Mouse (Mus musculus) layer of hippocampus, postnatal 25 days (tissue): ENCODE data around the gene H2-D1. TPM values are rescaled to one million over a fixed set of nuclear protein-coding genes. Genes with fewer than 3 reads are reported as not detected.
"Not testable (repeated sequence)": the region's sequence is repeated elsewhere in the genome, so short reads cannot be mapped to it uniquely, and the experiment has no call there.

Experiments used
- DNase-seq, 2 experiments: peaks; one replicate each; pipeline ENCODE4 v3.0.0; 2022; ENCODE audit warnings: mixed read lengths in 2 of 2, low spot score in 1 of 2; ENCODE audit errors: extremely low spot score in 1 of 2
- total RNA-seq, 2 experiments: library from RNA; stranded (reverse); gene quantifications; 2 replicates each; pipeline ENCODE4 v1.2.3; 2021

Gene H2-D1
- 10 to 100 TPM; 14.6 to 15.9 TPM for total RNA-seq

DNA sequence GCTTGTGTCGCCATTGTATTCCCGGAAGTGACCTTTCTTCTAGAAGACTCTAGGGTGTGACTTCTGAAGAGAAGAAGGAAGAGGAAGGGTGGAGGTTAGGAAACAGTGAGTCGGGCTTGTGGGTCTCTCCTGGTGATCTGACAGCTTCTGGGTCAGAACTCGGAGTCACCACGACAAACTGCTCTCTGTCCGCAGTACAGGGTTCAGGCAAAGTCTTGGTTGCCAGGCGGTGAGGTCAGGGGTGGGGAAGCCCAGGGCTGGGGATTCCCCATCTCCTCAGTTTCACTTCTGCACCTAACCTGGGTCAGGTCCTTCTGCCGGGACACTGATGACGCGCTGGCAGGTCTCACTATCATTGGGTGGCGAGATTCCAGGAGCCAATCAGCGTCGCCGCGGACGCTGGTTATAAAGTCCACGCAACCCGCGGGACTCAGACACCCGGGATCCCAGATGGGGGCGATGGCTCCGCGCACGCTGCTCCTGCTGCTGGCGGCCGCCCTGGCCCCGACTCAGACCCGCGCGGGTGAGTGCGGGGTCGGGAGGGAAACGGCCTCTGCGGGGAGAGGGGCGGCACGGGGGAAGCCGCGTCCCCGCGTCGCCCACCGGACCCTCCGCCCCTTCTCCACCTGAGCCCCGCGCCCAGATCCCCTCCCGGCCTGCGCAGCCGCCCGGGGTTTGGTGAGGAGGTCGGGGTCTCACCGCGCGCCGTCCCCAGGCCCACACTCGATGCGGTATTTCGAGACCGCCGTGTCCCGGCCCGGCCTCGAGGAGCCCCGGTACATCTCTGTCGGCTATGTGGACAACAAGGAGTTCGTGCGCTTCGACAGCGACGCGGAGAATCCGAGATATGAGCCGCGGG, at the start of gene H2-D1:
Gene H2-D1 (plus strand): TSS at position 67 of the 859 bp plus-strand sequence.
- DNase-seq: peak; percentile 93 to 100

DNA sequence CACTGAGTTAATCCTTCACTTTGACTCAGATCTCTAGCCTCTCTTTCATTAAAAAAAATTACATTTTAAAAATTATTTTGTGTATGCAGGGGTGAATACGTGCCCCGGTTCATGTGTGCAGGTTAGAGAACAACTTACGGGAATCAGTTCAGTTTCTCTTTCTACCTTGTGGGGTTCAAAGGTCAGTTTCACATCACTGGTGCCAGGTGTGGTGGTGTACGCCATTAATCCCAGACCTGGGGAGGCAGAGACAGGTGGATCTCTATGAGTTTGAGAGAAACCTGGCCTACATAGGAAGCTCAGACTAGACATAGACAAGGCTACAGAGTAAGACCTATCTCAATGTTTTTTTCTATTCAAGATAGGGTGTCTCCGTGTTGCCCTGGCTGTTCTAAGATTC, 49.5 kb upstream of the H2-D1 start:
- no peak for DNase-seq

DNA sequence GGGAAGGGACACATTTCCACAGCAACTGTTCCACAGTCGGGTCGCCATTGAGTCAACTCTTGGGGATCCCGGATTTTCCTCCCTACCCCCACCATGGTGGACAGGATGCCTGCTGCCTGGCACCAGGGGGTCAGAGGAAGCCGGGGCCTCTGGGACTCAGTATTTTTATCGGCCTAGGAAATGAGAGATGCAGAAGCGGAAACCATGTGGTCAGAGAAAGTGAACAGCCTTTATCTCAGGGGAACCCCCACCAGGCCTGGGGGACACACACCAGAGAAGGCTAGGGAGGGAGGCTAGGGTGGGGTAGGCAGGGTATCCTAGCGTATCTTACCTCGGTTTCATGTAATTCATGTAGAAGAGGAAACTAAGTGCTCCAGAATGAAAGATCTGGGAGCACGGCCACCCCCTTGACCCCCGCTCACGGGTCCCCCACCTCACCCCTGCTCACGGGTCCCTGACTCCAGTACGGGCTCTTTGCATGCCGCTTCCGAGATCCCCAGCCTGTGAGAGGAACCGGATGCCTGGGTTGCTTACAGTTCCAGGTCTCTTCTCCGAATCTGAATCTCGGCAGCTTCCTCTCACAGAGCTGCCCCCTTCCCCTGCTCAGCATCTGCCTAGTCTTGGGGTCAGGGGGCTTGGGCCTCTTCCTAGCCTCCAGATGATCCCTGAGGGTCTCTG, 43.9 kb upstream of the H2-D1 start:
- no peak for DNase-seq

DNA sequence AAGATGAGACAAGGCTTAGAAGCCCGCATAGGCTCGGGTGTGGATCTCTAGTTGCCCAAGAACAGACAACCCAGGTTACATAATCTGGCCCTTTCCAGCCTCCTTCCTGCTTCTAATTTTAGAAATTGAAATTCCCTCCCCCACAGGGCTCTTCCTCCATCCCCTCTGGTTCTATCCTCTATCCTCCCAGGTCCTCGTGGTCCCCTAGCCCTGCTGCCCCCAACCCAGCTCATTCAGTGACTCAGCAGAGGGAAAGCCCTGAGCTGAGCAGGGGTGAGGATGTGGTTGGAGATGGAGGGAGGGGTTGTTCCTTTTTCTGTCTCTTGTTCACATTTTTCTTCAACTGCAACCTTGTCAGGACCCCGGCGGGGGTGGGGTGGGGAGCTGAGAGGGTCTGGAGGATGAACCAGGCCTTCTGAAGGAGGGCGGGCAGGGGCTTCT, 42.9 kb upstream of the H2-D1 start:
- DNase-seq: no peak

DNA sequence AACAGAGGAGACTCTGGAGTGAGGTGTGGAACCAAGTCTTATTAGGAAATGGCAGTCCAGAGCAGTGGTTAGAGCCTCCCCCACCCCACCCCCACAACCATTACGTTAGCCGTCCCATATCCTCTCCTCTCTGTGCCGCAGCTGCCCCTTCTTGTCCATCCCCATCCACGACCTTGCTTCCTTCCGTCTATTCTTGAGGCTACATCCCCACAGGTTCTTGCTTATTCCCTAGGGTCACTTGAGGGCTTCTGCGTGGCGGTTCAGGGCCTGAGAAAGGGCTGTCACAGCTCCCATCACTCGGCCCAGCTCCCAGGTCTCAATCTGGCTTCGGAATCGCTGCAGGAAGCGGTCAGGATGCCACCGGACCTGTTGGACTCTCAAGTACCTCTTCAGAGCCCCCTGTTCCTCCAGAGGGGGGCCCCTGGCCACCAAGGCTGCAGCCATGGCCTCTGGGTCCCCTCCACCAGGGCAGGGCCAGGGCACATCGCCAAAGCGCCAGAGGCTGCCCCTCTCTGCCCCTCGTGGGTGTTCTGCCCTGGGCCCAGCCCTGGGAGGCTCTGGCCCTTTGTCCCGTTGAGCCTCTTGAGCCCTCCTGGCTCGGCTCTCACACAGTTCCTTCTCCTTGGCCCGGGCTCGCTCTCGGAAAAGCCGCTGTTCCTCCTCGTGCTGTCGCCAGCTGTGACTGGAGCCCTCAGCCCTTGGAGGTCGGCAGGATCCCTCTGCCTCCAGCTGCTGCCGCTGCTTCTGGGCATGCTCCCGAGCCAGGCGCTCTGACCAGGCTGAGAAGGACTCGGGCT, 42.2 kb upstream of the H2-D1 start, which contains the start of gene Gm16181:
Gene Gm16181 (plus strand): TSS at position 679 of the 797 bp plus-strand sequence.
- no peak for DNase-seq

DNA sequence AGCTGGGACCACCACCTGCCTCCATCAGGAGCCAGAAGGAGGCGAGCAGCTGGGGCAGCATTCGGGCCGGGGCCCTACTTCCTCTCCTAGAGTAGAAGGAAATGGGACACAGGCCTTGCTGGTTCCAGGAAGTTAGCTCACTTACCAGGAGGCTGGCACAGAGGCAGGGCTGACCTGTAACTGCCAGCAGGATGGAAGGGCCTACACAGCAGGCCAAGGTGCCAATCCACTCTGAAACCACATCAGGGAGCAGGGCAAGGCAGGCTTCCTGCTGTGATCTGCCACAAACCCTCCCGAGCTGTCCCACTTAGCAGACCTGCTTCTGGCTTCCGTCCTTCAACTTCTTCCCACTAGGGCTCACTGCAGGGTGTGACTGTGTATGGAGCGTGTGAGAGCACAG, 40.2 kb upstream of the H2-D1 start:
- DNase-seq: no peak

DNA sequence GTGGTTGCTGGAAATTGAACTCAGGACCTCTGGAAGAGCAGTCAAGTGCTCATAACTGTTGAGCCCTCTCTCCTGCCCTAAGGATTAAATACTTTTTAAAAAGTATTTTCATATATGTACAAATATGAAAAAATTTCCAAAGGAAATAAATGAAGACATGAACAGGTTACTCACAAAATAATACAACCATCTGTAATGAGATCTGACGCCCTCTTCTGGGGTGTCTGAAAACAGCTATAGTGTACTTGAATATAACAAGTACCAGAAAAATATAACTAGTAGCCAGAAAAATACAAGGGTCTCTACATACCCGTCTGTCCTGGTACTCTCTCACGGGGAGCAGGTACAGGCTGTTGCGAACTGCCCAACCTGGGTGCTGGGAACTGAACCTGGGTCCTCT, 37.9 kb upstream of the H2-D1 start:
- no peak for DNase-seq

DNA sequence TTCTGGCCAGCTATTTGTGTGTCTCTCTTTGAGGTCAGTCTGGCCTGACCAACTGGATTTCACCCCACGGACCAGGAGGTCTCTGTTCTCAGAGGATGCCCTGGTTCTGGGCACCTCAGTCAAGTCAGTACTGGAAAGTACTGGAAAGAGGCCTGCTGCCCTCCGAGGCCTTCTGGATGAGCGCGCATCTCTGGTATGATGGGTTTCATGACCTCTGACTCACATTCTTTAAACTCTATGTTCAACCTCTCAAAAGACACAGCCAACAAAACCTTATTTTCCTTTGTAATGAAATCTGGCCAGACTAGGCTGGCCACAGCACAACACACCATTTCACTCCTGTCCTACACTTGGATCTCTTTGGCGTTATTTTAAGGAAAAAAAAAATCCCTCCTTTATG, 37.1 kb upstream of the H2-D1 start:
- DNase-seq: no peak

DNA sequence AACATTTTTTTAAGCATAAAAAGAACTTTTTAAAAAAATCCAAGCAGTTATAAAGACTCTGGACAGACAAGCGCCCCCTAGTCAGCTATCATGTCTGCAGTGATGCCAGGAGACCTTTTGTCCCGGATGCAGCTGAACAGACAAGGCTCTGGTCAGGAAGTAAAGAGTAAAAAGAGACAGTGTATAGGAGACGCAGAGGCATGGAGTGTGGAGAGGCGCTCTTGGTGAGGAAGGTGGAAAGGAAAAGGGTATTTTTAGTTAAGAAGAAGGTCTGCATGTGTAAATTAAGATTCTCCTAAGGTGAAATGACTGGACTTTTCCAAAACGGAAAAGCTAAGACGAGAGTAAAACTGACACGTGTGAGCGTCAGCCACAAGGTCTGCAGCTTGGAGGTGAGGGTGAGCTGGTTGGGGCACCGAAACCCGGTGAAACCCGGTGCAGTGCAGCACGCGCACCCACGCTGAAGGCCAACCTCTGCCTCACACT, 35.9 kb upstream of the H2-D1 start:
- no peak for DNase-seq

DNA sequence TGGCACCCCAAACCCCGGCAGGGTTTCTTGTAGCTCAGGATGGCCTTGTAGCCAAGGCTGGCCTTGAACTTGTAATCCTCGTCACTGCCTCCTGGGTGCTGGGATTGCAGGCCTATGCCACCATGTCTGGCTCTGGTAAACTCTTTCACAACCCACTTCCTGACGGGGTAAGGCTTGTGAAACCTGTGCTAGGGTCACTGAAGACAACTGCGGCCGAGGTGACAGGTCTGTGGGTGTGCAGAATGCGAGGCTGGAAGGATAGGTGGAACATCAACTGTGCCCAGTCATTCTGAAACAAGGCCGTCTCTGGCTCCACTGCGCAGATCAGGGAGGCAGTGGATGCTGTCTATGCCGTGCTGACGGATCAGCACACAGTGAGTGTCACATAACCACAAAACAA, 31.5 kb upstream of the H2-D1 start:
- no peak for DNase-seq

DNA sequence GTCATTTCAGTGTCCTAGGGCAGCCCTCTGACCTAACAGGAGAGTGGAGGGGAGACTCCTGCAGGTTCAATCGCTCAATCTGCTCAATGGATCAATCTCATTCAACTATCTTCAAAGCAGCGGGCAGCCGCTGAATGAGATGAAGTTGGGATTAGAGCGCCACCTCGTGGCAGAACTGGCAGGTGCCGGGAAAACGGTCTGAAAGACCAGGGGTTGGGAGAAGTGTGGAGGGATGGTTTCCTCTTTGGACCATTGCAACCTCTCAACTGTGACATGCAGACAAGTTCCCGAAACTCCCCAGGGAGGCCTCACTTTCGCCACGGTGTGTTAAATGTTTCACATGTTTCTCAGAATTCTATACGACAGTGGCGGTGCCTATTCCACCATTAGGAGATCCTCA, 30.5 kb upstream of the H2-D1 start:
- DNase-seq: peak; percentile 84 to 97

DNA sequence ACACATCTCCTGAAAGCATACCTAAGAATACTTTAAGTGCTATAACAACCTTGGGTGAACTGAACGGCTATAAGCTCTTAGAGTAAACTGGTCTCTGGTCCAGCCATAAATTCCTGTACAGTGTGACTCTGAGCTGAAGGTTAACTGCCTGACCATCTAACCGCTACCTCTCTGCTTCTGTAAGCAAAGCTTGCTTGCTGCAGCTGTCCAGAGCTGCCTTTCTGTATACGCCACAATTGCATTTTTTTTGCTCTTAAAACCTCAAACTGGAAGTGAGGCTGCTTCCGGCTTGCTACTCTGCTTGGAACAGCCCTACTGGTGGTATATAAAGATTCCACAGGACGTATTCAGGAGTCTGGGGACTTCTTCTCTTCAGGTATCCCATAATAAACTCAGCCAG, 29.9 kb upstream of the H2-D1 start:
- DNase-seq: no peak

DNA sequence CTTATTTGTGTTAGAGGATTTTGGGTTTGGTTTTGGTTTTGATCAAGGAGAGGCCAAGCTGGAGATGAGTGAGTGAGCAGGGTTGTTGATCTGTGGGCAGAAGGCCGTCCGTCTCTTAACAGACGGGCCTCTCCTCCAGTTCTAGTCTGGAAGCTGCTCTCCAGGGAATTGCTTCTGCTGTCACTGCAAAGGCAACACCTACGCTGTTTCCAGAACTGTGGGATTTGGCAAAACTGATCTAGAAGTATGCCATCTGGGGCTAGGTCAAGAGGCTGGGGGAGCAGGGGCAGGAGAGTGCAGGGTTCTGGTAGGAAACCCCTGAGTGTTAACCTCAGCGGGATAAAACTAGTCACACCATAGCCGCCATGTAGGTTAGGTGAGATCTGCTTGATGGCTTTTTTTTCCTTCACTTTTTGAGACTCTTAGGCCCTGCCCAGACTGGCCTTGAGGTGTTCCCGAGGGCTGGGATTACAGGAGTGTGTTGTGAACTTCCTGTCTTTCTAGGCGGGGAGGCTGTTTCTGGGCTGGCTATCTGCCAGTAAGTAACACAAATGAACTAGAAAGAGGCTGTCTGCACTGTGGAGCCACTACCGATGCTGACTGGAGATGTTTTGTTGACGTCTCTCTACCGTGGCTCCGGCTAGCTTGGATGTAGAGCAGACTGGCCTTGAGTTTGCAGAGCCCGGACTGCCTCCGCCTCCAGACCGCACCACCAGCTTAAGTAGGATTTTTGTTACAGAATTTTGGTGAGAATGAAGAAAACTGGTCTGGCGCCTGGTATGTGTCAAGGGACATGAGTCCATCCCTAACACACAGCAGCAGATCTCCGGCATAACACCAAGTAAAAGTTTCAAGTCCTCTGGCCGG, 29.2 kb upstream of the H2-D1 start, which contains the start of gene Atp6v1g2:
Gene Atp6v1g2 (plus strand): TSS at position 547 of the 867 bp plus-strand sequence.
- DNase-seq: no peak

DNA sequence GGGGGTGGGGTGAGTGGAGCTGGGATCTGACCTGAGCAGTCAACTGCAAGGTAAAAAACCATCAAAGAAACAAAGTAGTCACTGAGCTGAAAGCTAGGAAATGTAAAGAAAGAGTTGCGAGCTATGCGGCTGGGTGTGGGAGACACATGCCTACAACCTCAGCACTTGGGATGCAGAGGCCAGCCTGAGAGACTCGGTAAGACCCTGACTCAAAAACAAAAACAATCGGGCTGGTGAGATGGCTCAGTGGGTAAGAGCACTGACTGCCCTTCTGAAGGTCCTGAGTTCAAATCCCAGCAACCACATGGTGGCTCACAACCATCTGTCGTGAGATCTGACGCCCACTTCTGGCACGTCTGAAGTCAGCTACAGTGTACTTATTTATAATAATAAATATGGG, 28.4 kb upstream of the H2-D1 start:
- not testable (repeated sequence) for DNase-seq

DNA sequence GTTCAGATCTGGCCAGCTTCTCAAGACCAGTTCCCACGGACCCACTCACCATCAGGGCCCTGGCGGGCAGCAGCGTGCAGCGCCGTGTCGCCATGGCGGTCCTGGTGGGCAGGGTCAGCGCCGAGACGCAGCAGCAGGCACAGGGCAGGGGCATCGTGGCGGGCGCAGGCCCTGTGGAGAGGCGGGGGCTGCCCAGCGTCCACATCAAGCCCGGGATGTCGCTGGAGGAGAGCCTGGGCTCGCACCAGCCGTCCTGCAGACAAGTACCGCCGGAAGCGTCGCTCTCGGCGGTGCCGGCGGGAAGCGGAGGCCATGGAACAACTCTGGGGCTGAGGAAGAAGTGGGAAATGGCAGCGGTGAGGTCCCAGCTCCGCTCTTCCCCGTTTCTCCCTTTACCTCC, 27.6 kb upstream of the H2-D1 start:
- no peak for DNase-seq

DNA sequence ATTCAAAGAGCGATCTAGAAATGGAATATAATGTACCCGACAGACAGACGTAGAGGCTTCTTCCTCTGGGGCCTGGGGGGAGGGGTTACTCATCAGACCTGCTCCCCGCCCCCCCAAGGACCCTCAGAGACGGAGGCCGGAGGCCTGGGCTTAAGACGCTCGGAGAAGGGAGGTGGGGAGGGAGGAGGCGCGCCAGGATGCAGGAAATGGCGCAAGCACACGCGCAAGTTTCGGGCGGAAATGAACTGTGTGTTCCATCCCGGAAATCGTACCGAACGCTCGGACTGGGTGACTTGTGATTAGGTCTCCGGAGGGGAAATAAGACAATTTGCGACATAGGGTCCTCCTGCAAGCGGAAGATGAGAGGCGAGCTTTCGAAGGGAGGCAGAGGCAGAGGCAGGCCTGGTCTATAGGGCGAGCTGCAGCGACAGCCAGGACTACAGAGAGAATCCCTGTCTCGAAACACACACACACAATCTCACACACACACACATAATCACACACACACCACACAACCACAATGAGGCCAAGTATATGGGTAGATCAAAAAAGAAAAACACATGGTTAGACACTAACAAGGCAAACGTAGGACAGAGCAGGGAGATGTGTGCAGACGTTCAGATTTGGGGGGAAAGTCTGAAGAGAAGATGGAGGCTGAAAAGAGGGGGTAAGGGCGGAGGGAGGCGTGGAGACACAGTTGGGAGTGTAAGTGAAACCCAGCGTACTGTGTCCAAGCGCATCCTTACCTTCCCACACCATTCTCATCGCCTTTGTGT, 26.7 kb upstream of the H2-D1 start, which contains the start of gene Nfkbil1:
Gene Nfkbil1 (minus strand): TSS at position 179 of the 776 bp plus-strand sequence.
- DNase-seq: peak; percentile 70 to 73

DNA sequence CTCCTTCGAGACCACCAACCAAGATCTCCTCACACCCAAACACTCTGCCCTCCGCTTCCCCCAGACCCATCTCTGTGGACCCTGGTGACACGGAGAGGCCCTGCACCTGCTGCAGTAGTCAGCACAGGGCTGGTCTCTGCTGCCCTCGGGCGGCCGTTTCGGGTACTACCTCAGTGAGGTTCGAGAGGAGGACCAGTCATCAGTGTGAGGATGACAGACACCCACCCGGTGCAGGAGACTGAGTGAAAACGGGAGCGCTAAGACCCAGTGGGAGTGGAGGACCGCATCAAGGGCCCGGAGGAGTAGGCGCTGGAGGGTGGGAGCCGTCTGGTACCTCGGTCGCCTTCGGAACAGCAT, 26.2 kb upstream of the H2-D1 start:
- peak; percentile 100 for DNase-seq

DNA sequence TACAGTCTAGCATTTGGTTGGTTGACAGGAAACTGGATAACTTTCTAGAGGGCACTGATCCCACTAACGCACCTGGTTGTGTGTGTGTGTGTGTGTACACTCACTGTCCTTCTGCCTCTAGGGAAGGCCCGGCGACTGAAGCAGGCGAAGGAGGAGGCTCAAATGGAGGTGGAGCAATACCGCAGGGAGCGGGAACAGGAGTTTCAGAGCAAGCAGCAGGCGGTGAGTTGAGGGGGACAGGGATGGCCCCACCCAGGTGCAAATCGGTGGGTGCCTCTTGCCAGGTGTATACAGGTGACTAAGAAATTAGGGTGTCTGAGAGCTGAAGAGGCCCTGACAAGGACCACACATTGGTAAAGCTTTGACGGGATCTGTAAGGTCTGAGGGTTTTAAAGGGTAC, 25.5 kb upstream of the H2-D1 start:
- DNase-seq: no peak

DNA sequence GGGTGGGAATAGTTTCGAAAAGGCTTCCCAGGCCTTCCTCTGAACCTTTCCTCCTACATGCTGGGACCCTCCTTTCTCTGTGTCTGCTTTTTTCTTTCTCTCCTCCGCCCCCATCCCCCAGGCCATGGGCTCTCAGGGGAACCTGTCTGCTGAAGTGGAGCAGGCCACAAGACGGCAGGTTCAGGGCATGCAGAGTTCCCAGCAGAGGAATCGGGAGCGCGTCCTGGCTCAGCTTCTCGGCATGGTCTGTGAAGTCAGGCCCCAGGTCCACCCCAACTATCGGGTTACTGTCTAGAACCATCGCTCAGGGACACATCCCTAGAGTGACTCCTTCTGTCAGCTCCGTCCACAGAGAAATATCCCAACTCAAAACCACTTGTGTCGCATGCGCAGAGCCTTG, 25.0 kb upstream of the H2-D1 start:
- no peak for DNase-seq
